Mouse (Mus musculus) limb, embryonic 14.5 days (tissue): ENCODE data around the gene Notch2. TPM values are rescaled to one million over a fixed set of nuclear protein-coding genes. Genes with fewer than 3 reads are reported as not detected.

Experiments used
- ATAC-seq: fragments of 200-750 bp; cut with Nextera tagmentation; 2 replicates; pipeline ENCODE4 v1.8.0; 2017; ENCODE audit warnings: low read depth, moderate number of reproducible peaks, moderate TSS enrichment; ENCODE audit not compliant: low FRiP score
- DNase-seq: peaks from one replicate; pipeline ENCODE4 v3.0.0-alpha.2; 2015; ENCODE audit warnings: low spot score
- H3K27ac ChIP-seq: fragments of 300-500 bp; sonication (generic); replicated peaks from 2 replicates; pipeline ENCODE4 v1.5.1; 2014; ENCODE audit warnings: low read depth, mild to moderate bottlenecking, low read length, moderate library complexity, mixed read lengths
- H3K27me3 ChIP-seq: fragments of 300-500 bp; sonication (generic); 2 replicates; pipeline ENCODE4 v1.6.1; 2014; ENCODE audit warnings: low read length, mixed read lengths; ENCODE audit not compliant: control insufficient read depth, insufficient read depth
- H3K36me3 ChIP-seq: fragments of 300-500 bp; sonication (generic); 2 replicates; pipeline ENCODE4 v1.6.1; 2014; ENCODE audit warnings: mild to moderate bottlenecking, low read length, moderate library complexity, mixed read lengths; ENCODE audit not compliant: control insufficient read depth, insufficient read depth
- H3K4me1 ChIP-seq: fragments of 300-500 bp; sonication (generic); 2 replicates; pipeline ENCODE4 v1.6.1; 2014; ENCODE audit warnings: antibody characterized with exemption, low read length, mixed read lengths; ENCODE audit not compliant: control insufficient read depth, insufficient read depth
- H3K4me2 ChIP-seq: fragments of 300-500 bp; sonication (generic); replicated peaks from 2 replicates; pipeline ENCODE4 v1.6.1; 2014; ENCODE audit warnings: low read depth, mild to moderate bottlenecking, low read length, moderate library complexity; ENCODE audit not compliant: severe bottlenecking
- H3K4me3 ChIP-seq: fragments of 300-500 bp; sonication (generic); replicated peaks from 2 replicates; pipeline ENCODE4 v1.5.1; 2014; ENCODE audit warnings: low read length
- H3K9ac ChIP-seq: fragments of 300-500 bp; sonication (generic); 2 replicates; pipeline ENCODE4 v1.6.1; 2014; ENCODE audit warnings: mild to moderate bottlenecking, low read depth, low read length, moderate library complexity; ENCODE audit not compliant: severe bottlenecking
- H3K9me3 ChIP-seq: fragments of 300-500 bp; sonication (generic); 2 replicates; pipeline ENCODE4 v1.6.1; 2016; ENCODE audit warnings: low read length; ENCODE audit not compliant: control insufficient read depth
- POLR2A ChIP-seq: fragments of 200-500 bp; IDR thresholded peaks from 2 replicates; pipeline ENCODE4 v1.8.0; 2012; ENCODE audit warnings: inconsistent platforms, mild to moderate bottlenecking, moderate library complexity, borderline replicate concordance; ENCODE audit not compliant: insufficient read depth, insufficient read length; ENCODE audit errors: extremely low read depth
- WGBS: fragments of 180-500 bp; shearing (Covaris S2); extraction: QIAGEN DNeasy Blood & Tissue Kit; methylation state at CpG from one replicate; pipeline ENCODE4 v1.1.7; 2014; 5-methylcytosine and 5-hydroxymethylcytosine counted together
- polyA plus RNA-seq, 2 experiments: library from polyadenylated mRNA; depleted of rRNA in 1 of 2; stranded (reverse) in 1 of 2; unstranded in 1 of 2; fragments of >200 nt; fragmentation: Nextera tagmentation in 1 of 2; extraction: Ambion mirVana in 1 of 2; gene quantifications; 2 replicates each; pipeline versions ENCODE4 v1.2.1 to v1.2.3; 2012 to 2014

The Notch2 gene
- polyA plus RNA-seq, 2 experiments = 38.7 to 48.5 TPM

DNA sequence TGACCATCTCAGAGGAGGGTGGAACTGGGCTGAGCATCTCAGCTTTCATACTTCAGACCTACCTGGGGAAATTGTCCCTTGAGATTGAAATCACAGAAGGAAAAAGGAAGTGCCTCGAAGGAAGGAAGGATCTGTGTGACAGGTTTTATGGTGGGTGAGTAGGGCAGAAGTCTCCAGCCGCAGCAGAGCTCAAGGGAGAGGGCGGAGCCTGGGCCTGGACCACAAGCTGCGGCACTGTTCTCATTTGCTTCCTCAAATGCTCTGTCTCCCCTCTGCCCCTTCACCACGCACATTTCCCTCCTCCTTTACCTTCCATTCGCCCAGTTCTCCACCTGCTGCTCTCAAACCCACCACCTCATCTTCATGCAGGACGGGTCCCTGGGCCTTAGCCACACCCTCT lies 42.2 kb upstream of the Notch2 start:
- no peak for TF ChIP-seq POLR2A
- no peaks in the 10 kb centered on the region for H3K4me1 ChIP-seq
- no peak overlapping the region for H3K4me3 ChIP-seq
- WGBS = 17% methylated on average over 7 of the region's 7 CpGs
- H3K27me3 ChIP-seq = no peaks in the 10 kb centered on the region
- H3K9me3 ChIP-seq = no peaks in the 10 kb centered on the region
- ATAC-seq (no peak), DNase-seq (no peak)
- H3K36me3 ChIP-seq = no peaks in the 10 kb centered on the region
- no peak overlapping the region for H3K27ac ChIP-seq
- no peak overlapping the region for H3K4me2 ChIP-seq
- no peak overlapping the region for H3K9ac ChIP-seq

GRCm38 (mm10) chr3:97972200-97972599 lies 41.1 kb upstream of the Notch2 start:
- Histone ChIP-seq H3K27ac (no peak overlapping the region), H3K9ac (no peak overlapping the region), H3K4me3 (no peak overlapping the region), H3K4me1 (no peaks in the 10 kb centered on the region), H3K9me3 (no peaks in the 10 kb centered on the region), H3K36me3 (no peaks in the 10 kb centered on the region), H3K27me3 (no peaks in the 10 kb centered on the region), H3K4me2 (no peak overlapping the region)
- no peak for TF ChIP-seq POLR2A
- ATAC-seq = no peak
- 49% methylated on average over 5 of the region's 5 CpGs for WGBS
- DNase-seq = no peak

- TF ChIP-seq POLR2A = no peak
- Histone ChIP-seq H3K27me3 (no peaks in the 10 kb centered on the region), H3K9me3 (no peaks in the 10 kb centered on the region), H3K4me2 (no peak overlapping the region), H3K27ac (no peak overlapping the region), H3K36me3 (no peaks in the 10 kb centered on the region), H3K9ac (no peak overlapping the region), H3K4me1 (no peaks in the 10 kb centered on the region), H3K4me3 (no peak overlapping the region)
- WGBS = 81% methylated on average over 4 of the region's 4 CpGs
- DNase-seq = no peak
- no peak for ATAC-seq
Measured at GRCm38 (mm10) chr3:97972707-97973106, 40.6 kb upstream of the Notch2 start.

GRCm38 (mm10) chr3:97973306-97973705 lies 40.0 kb upstream of the Notch2 start:
- DNase-seq = no peak
- Histone ChIP-seq H3K27ac (no peak overlapping the region), H3K4me2 (no peak overlapping the region), H3K4me3 (no peak overlapping the region), H3K27me3 (no peaks in the 10 kb centered on the region), H3K4me1 (no peaks in the 10 kb centered on the region), H3K9ac (no peak overlapping the region), H3K36me3 (no peaks in the 10 kb centered on the region), H3K9me3 (no peaks in the 10 kb centered on the region)
- 54% methylated on average over 2 of the region's 2 CpGs for WGBS
- TF ChIP-seq POLR2A = no peak
- no peak for ATAC-seq

GRCm38 (mm10) chr3:97974197-97974770 lies 39.0 kb upstream of the Notch2 start:
- Histone ChIP-seq H3K9ac (no peak overlapping the region), H3K4me2 (no peak overlapping the region), H3K4me1 (no peaks in the 10 kb centered on the region), H3K4me3 (no peak overlapping the region), H3K27ac (no peak overlapping the region), H3K27me3 (no peaks in the 10 kb centered on the region), H3K9me3 (no peaks in the 10 kb centered on the region), H3K36me3 (no peaks in the 10 kb centered on the region)
- ATAC-seq = no peak
- 86% methylated on average over 6 of the region's 6 CpGs for WGBS
- DNase-seq = no peak
- TF ChIP-seq POLR2A = no peak

DNA sequence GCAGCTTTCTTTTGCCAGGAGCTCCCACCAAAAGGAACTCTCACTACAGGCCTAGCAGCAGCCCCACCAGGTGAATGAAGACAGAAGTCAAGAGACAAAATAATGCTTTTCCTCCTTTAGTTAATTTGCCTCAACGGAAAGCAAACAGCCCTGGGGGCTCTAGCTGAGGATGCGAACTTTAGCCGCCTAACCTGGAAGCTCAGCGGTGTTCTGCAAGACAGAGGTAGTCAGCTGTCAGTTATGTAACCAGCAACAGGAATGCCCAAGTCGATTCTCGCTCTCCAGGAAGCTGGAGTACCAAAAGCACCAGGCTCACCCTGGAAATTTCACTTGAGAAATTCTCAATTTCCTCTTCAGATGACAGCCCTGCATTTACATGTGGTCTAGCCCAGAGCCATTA lies 36.6 kb upstream of the Notch2 start:
- Histone ChIP-seq H3K27ac (no peak overlapping the region), H3K9ac (no peak overlapping the region), H3K36me3 (no peaks in the 10 kb centered on the region), H3K9me3 (no peaks in the 10 kb centered on the region), H3K4me2 (no peak overlapping the region), H3K27me3 (no peaks in the 10 kb centered on the region), H3K4me3 (no peak overlapping the region), H3K4me1 (no peaks in the 10 kb centered on the region)
- 62% methylated on average over 6 of the region's 6 CpGs for WGBS
- ATAC-seq (no peak), DNase-seq (no peak)
- TF ChIP-seq POLR2A = no peak
